Mouse (Mus musculus): ENCODE data around the gene Retreg3.
A peak's percentile ranks its signal among the peaks of the same experiment; 100 is the strongest.

Retreg3 gene

DNA sequence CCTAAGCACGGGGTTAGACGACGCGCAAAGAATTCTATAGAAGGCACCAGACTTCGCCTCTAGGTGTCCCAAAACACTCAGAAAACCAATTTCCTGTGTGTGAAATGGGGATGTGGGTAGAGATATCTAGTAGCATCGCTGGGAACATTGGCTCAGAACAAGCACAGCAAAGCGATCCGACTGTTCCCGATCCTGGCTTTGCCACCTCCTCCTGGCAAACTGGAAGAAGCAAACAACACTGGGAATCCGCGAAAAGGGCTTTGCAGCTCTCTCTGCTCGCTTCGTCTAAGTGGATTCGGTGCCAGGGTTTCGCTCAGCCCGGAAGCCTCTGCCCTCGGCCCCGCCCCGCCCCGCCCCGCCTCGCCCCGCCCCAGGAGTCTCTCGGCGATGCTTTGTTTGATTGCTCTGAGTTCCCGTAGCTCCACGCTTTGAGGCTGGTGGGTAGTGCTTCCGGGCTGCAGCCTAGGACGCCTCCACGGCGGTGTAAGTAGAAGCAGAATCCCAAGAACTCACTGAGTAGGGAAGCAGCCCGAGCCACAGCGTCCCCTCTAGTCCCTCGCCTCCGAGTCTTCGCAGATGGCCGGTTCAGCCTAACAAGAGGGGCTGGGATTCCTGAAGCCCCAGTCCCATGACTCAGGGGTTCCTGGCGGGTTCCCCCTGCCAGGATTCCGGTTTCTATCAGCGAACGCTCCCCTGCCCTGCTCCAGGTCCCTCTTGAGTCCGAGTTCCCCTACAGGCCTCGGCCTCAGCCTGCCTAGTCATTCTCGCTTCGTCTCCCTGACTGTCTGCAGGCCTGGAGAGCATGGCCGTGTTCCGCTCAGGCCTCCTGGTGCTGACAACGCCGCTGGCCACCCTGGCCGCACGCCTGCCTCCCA, 37.2 kb downstream of the Retreg3 start, which contains the start of gene Coasy:
Gene Coasy (plus strand): TSS at position 358 of the 875 bp plus-strand sequence.
- ATAC-seq (ENCODE audit: insufficient number of reproducible peaks, low FRiP score, low TSS enrichment) = peak; percentile 69

DNA sequence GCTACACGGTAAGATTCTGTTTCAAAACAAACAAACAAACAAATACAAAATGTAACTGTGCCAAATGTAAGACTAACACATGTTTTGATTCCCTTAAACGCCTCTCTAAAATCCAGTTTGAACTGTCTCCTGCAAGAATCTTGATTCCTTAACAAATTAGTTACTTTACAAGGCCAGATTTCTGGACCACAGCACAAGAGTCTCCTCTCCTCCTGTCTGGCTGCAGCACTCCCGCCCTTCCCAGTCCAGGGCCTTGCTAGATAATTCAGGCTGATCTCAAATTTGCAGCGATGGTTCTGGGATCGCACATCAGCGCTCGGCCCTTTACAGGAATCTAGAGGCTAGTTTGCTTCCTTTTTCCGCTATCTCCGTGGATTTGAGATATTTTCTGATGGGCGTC, 38.0 kb downstream of the Retreg3 start:
- no peak for ATAC-seq (ENCODE audit: insufficient number of reproducible peaks, low FRiP score, low TSS enrichment)

DNA sequence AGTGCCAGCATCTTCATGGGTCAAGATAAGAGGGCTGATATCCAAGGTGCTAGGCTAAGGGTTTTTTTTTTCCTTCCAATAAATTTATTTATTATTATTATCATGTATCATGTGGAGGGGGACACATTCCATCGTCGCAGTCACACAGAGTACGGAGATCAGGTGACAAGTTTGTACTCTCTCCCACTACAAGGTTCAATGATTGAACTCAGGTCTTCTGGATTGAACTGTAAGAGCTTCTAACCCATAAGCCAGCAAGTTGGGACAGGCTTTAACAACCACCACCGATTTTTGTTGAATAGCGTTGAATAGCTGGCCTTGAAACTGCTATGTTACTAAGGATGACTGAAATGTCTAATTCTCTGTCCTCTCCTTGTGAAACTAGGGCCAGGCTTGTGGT, 39.3 kb downstream of the Retreg3 start:
- no peak for ATAC-seq (ENCODE audit: insufficient number of reproducible peaks, low FRiP score, low TSS enrichment)

DNA sequence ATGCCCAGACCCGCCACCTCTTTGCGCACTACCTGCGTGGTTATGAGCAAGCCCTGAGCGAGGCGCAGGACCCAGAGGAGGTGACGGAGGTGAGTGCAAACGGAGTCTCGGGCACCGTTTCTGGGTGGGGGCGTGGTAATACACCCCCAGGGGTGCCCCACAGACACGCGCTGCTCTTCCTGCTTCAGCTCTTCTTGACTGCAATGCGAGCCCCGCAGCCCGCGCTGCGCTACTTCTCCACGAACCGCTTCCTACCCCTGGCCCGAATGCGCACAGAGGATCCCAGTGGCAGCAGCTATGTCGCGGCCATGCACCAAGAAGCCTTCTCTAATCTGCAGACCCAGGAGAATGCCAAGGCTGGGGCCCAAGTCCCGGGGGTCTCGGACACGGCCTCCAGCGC, 39.9 kb downstream of the Retreg3 start:
- no peak for ATAC-seq (ENCODE audit: insufficient number of reproducible peaks, low FRiP score, low TSS enrichment)

DNA sequence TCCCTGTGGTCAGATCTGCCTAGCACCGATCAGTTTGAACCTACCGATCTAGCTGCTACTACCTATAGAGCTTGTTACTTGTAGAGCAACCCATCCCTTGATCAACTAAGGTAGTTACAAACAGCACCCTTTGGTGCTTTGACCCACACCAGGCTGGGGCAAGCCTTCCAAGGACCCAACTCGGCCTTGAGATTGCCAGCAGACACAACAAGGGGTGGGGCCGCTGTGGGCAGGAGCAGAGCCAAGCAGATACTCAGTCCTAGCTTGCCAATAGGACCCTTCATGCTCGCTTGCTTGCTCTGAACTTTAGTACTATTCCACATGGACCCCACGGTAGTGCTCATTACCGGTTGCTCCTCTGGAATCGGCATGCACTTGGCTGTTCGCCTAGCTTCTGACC, 41.6 kb downstream of the Retreg3 start, which contains the start of gene Hsd17b1:
Gene Hsd17b1 (plus strand): TSS at position 291 of the 400 bp plus-strand sequence.
- ATAC-seq (ENCODE audit: insufficient number of reproducible peaks, low FRiP score, low TSS enrichment) = no peak

DNA sequence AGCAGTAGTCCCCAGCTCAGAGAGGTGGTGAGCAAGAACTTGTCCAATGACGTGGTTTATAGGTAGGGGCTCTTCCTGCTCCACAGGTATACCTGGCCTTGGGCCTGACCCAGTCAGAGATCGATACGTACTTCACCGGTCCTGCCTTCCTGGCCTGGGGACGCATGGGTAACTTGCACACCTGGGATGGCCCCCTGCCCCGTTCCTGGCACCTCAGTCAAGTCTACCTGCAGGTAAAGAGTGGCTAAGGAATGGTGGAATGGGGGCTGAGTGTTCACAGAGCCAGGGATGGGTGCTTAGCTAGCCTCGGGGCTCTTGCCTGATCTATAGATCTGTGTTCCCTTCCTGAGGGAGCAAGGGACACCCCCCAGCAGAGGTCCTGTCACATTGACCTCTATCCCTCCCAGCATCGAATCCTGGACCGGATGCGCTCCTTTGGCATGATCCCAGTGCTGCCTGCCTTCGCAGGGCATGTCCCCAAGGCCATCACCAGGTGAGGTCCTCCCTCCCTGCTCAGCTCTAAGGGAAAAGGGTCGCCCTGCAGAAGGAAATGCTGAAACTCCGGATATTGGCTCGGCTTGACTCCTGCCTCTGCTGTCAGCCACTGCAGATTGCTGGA, 47.8 kb downstream of the Retreg3 start:
- ATAC-seq (ENCODE audit: insufficient number of reproducible peaks, low FRiP score, low TSS enrichment) = no peak

DNA sequence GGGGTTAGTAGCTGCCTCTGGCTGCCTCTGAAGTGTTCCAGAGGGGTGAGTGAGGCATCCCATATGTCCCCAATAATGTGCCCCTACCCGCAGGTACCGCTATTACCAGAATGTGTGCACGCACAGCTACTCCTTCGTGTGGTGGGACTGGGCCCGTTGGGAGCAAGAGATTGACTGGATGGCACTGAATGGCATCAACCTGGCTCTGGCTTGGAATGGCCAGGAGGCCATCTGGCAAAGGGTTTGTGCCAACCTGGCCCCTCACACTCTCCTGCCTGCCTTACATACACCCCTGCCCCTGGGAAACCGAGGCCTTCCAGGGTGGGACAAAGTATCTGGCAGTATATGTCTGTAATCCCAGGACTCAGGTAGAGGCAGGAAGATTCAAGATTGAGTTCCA, 48.7 kb downstream of the Retreg3 start:
- no peak for ATAC-seq (ENCODE audit: insufficient number of reproducible peaks, low FRiP score, low TSS enrichment)

DNA sequence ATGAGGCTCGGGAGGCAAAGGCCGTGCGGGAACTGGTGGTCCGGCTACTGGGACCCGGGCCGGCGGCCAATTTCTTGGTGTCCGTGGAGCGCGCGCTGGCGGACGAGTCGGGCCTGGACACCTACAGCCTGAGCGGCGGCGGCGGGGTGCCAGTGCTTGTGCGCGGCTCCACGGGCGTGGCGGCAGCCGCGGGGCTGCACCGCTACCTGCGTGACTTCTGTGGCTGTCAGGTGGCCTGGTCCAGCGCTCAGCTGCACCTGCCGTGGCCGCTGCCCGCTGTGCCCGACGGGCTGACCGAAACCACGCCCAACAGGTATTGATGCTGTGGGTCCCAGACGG, 49.5 kb downstream of the Retreg3 start:
- ATAC-seq (ENCODE audit: insufficient number of reproducible peaks, low FRiP score, low TSS enrichment) = peak; percentile 22; the same call in 1 of the 2 replicates

DNA sequence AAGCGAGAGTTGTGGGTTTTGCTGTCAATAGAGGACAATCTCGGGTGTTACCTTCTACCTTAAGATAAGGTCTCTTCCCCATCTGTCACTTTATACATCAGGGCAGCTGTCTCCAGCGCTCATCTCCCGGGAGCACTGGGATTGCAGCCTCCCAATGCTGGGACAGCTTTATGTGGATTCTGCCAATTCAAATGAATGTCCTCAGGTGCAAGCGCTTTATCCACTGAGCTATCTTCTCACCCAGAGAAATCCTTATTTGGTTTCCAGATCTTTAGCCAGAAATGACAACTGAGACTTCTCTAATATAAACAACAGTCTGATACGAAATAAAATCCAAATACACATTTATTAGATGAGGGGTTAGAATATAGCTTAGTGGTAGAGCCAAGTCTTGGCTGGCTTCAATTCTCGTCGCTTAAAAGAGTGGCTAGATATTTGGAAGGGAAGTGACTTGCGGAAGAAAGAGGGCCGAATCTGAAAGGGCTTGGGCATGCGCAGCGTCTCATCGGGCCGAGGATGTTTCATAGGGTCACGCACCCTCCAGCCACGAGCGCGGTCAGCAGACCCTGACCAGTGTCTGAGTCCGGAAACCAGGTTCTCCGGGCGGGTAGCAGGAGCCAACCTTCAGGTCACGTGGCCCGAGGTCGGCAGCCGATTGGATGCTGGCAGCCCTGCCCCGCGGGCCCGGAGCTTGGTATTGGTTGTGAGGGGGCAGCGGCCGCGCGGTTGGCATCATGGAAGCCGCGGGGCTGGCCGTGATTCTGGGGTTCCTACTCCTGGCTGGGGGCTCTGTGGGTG, 50.1 kb downstream of the Retreg3 start, which contains the start of gene Naglu:
Gene Naglu (plus strand): TSS at position 622 of the 798 bp plus-strand sequence.
- ATAC-seq (ENCODE audit: insufficient number of reproducible peaks, low FRiP score, low TSS enrichment) = peak; percentile 79

DNA sequence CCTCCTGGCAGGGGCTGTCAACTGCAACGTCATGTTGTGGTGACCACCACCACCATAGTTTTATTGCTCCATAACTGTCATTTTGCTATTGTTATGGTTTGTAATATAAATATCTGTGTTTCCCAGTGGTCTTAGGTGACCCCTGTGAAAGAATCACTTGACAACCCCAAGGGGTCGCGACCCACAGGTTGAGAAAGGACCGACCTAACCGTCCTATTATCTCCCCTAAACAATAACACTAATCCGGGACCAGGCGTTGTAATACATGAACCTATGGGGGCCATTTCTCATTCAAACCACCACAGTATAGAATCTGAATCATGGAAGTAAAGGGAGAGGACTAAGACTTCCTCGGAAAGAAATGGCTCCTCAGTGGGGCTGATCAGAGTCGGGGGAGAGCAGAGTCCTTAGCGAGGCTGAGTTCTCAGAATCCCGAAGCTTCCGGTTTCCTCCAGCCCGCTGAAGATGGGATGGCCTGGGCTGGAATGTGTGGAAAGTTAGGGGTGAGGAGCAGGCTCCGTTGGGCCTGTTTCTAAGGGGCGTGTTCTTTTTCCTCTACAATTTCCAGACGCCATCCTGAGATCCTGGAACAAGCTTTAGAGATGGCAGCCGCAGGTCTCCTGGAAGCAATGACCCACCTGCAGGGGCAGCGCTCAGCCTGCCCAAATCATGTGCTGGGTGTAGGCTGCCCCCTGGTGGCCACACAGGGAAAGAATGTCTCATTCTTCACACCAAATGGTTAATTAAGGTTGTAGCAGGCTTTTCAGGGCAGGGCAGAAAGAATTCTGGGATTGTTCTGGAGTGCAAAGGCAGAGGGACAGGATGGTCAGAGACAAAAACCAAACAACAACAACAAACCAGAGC, 52.9 kb downstream of the Retreg3 start:
- no peak for ATAC-seq (ENCODE audit: insufficient number of reproducible peaks, low FRiP score, low TSS enrichment)

DNA sequence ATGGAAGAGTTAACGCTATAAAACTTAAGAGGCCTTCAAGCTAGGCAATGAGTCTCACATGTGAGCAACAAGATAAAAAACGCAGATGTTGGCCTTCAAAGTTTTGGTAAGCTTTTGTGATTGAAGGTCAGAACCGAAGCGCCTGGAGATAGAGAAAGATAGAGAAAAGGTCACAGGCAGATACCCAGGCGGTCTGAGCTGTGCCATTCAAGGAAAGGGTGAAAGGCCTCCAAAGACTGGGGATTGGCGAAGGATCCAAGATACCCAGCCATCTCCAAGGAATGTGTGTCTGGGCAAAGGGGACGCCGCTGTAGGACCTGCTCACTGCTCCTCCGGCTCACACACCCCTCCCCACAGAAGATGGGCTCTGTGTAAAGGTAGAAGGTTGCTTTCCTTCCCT, 54.7 kb downstream of the Retreg3 start:
- ATAC-seq (ENCODE audit: insufficient number of reproducible peaks, low FRiP score, low TSS enrichment) = no peak

DNA sequence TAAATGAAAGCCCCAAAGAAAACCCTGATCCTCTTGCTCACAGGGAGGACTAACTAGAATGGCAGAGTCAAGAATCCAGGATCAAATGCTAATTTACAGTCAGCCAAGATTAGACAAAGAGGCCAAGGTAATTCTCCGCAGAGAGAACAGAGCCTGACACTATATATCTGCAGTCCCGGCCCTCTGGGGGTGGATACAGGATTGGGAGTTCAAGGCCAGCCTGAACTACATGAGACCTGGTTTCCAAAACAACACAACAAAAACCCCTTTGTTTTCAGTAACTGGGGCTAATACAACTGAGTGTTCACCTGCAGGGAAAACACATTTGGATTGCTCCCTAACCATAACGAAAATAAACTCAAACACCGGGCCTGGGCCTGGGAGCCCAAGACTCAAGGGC, 55.2 kb downstream of the Retreg3 start:
- no peak for ATAC-seq (ENCODE audit: insufficient number of reproducible peaks, low FRiP score, low TSS enrichment)

DNA sequence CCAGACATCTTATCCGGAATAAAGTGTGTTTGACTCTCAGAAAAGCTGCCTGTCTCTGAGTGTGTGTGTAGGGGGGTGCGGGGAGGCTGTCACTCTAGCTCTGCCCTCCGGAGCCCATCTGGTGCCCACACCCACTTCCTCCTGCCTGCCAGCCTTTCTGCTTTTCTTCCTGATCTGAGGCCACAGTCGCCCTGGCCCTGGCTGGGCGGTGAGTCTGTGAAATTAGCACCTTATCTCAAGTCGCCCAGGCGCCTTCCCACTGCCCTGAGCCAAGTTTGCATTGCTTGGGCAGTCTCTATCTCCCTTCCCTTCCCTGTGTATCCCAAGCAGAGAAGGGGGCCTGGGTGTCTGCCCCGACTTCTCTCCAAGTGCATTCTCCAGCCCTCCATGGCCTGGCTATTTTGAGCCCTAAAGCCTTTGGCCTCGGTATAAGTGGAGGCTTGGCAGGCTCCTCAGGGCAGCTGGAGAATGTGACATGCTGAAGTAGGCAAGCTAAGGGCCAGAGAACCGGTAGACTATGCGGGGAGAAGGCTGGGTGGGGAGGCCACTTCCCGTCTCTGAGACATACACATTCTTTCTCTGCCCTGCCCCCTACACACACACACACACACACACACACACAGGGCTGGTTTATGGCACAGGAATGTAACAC, 55.9 kb downstream of the Retreg3 start:
- ATAC-seq (ENCODE audit: insufficient number of reproducible peaks, low FRiP score, low TSS enrichment) = no peak

DNA sequence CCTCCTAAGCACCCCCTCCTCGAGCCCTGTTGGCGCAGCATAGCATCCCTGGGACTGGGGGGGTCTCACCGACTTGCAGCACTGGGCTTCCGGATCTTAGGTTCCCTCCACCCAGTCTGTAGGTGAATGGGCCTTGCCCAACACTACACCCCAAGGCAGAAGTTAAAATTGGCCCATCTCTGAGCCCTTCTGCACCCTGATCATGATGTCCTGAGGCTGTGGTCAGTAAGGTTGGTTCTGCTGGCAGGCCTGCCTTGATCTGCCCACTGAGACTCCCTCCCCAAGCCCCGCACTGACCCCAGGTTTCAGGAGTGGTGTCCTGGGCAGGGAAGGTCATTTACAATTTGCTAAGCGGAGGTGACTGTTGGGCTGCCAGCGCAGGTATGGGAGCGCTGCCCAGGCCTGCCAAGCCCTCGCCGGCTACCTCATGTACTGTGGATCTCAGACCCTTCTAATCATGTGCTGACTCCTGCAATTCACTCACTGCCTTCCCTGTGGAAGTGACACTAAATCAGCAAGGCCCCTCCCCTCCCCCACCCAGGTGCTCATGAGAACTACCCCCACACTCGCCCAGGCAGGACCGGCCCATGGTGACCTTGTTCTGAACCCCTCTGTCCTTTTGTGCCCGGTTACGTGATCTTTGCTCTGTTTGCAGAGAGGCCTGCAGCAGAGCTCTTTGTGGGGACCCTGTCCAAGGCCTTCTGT, 56.6 kb downstream of the Retreg3 start:
- no peak for ATAC-seq (ENCODE audit: insufficient number of reproducible peaks, low FRiP score, low TSS enrichment)

DNA sequence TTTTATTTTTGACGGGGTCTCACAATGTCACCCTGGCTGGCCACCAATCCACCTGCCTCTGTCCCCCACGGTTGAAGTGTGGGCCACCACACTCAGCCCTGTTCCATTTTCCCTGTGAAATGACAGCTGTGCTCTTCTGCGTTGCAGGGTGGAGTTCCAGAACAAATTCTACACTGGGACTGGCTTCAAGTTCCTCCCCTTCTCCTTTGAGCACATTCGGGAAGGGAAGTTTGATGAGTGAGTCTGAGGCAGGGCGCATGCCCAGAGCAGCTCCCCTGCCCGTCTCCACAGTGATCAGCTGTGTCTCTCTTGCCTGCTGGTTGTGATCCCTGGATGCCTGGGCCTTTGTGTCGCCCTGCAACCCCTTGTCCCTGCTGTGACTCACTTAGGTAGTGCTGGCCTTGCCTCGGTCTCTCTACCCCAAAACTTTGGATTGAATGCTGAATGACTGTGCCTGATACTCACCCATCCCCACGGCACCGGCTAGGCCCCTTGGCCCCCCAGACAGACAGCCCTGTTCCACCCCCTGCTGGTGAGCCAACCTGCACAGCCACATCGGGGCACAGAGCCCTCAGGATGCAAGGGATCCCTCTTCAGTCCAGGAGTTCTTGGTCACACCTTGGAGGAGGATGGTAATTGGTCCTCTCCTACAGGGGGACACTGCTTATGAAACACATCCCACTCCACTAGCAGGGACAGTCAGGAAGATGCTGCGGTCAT, 57.4 kb downstream of the Retreg3 start:
- no peak for ATAC-seq (ENCODE audit: insufficient number of reproducible peaks, low FRiP score, low TSS enrichment)

DNA sequence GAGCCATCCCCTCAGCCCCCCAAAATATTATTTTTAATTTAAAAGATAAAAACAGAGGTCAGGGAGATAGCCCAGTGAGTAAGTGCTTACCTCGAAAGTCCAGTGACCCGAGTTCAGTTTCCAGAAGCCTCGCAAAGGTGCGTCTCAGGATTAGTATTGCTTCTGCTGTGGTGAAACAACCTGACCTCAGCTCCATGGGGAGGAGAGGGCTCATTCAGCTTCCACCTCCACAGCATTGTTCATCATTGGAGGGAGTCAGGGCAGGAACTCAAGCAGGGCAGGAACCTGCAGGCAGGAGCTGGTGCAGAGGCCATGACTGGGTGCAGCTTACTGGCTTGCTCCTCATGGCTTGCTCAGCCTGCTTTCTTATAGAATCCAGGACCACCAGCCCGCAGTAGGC, 58.6 kb downstream of the Retreg3 start:
- no peak for ATAC-seq (ENCODE audit: insufficient number of reproducible peaks, low FRiP score, low TSS enrichment)

DNA sequence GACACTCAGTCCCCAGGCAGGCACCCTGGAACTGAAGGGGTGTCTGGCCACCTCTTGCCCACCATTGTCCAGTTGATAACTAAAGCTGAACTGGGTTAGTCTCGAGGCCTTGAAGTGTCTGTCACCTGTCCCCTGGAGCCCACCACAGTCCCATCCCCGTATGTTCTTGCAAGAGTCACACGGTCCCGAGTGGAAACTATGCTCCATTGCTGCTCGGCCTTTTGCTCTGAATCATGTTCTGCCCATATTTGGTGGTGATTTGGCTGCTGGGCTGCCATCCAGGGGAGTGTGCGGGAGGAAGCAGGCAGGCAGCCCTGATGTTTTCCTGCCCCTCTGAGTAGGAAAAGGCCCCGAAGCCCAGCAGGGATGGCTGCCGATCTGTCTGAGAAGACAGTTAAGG, 59.6 kb downstream of the Retreg3 start:
- no peak for ATAC-seq (ENCODE audit: insufficient number of reproducible peaks, low FRiP score, low TSS enrichment)

DNA sequence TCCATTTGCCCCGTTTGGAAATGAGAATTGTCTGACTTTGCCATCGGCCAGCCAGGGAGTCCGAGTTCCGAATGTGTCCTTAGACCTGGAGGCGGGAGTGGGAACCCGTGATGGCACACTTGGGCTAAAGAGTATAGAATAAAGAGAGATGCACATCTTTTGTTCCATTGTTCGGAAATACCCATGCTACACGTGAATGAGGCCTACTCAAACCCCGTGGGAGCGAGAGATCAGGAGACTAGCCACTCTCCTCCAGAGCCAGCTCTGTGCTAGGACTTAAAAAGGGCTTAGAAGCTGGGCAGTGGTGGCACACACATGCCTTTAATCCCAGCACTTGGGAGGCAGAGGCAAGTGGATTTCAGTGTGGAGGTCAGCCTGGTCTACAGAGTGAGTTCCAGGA, 60.2 kb downstream of the Retreg3 start:
- no peak for ATAC-seq (ENCODE audit: insufficient number of reproducible peaks, low FRiP score, low TSS enrichment)

All from cerebellum, adult (tissue).